Mouse (Mus musculus): ENCODE results near the gene Olfr1202. TPM values are rescaled to one million over a fixed set of nuclear protein-coding genes. Genes with fewer than 3 reads are reported as not detected.

Gene Olfr1202
- total RNA-seq (2021): not detected

GRCm38 (mm10) chr2:88814196-88814595 is at the start of gene Olfr1202:
Gene Olfr1202 (plus strand): TSS chr2:88814496.
- no peak for DNase-seq (ENCODE audit: extremely low spot score in 1 of 2, low spot score in 2 of 2)
- intact Hi-C loops (cut with DNase I): no loop called here

GRCm38 (mm10) chr2:88770388-88770787 is 43.9 kb upstream of the Olfr1202 start, which contains the start of gene Olfr1200:
Gene Olfr1200 (minus strand): TSS chr2:88770488.
- intact Hi-C loops (cut with DNase I): no loop called here
- no peak for DNase-seq (ENCODE audit: extremely low spot score in 1 of 2, low spot score in 2 of 2)

GRCm38 (mm10) chr2:88792736-88793135 is 21.6 kb upstream of the Olfr1202 start, which contains the start of gene Olfr1201:
Gene Olfr1201 (plus strand): TSS chr2:88793036.
- intact Hi-C loops (cut with DNase I): no loop called here
- DNase-seq (ENCODE audit: extremely low spot score in 1 of 2, low spot score in 2 of 2): no peak

- DNase-seq (ENCODE audit: extremely low spot score in 1 of 2, low spot score in 2 of 2): no peak
- intact Hi-C loops (cut with DNase I): no loop called here
Observed at GRCm38 (mm10) chr2:88829437-88829836, 15.1 kb downstream of the Olfr1202 start, which contains the start of gene Olfr1205. Gene Olfr1205 (plus strand): TSS chr2:88829737.

- intact Hi-C loops (cut with DNase I): no loop called here
- no peak for DNase-seq (ENCODE audit: extremely low spot score in 1 of 2, low spot score in 2 of 2)
Observed at GRCm38 (mm10) chr2:88838477-88838876, 24.2 kb downstream of the Olfr1202 start.

GRCm38 (mm10) chr2:88848992-88849391 is 34.7 kb downstream of the Olfr1202 start, which contains the start of gene Olfr1204:
Gene Olfr1204 (plus strand): TSS chr2:88849292.
- intact Hi-C loops (cut with DNase I): no loop called here

GRCm38 (mm10) chr2:88862931-88863330 is 48.6 kb downstream of the Olfr1202 start, which contains the start of gene Olfr1206:
Gene Olfr1206 (plus strand): TSS chr2:88863231.
- intact Hi-C loops (cut with DNase I): no loop called here
- no peak for DNase-seq (ENCODE audit: extremely low spot score in 1 of 2, low spot score in 2 of 2)

More at GRCm38 (mm10) chr2:88848992-88849391, 34.7 kb downstream of the Olfr1202 start, which contains the start of gene Olfr1204:
- no peak for DNase-seq (ENCODE audit: extremely low spot score in 1 of 2, low spot score in 2 of 2)

Other genes starting within 250 kb of the Olfr1202 start
- gene Olfr1189, start 228.0 kb upstream of the Olfr1202 start, total RNA-seq (2021): not detected
- under 1 TPM in 1 of 2 experiments, not detected in 1; 0.06 TPM for gene Olfr1191-ps1, start 174.0 kb upstream of the Olfr1202 start, total RNA-seq (2021)
- gene Olfr1192-ps1, start 166.0 kb upstream of the Olfr1202 start, total RNA-seq (2021): not detected
- gene Olfr1193, start 138.9 kb upstream of the Olfr1202 start, total RNA-seq (2021): not detected
- not detected for gene Olfr1195, start 125.3 kb upstream of the Olfr1202 start, total RNA-seq (2021)
- gene Olfr1196, start 109.9 kb upstream of the Olfr1202 start, total RNA-seq (2021): not detected
- gene Olfr1197, start 82.1 kb upstream of the Olfr1202 start, total RNA-seq (2021): not detected
- not detected for gene Olfr1198, start 63.1 kb upstream of the Olfr1202 start, total RNA-seq (2021)
- not detected for gene Olfr1199, start 54.0 kb upstream of the Olfr1202 start, total RNA-seq (2021)
- not detected for gene Olfr1200, start 44.0 kb upstream of the Olfr1202 start, total RNA-seq (2021)
- not detected for gene Olfr1201, start 21.5 kb upstream of the Olfr1202 start, total RNA-seq (2021)
- not detected for gene Olfr1205, start 15.2 kb downstream of the Olfr1202 start, total RNA-seq (2021)
- not detected for gene Olfr1204, start 34.8 kb downstream of the Olfr1202 start, total RNA-seq (2021)
- gene Olfr1206, start 48.7 kb downstream of the Olfr1202 start, total RNA-seq (2021): not detected
- not detected for gene Olfr1208, start 87.8 kb downstream of the Olfr1202 start, total RNA-seq (2021)
- not detected for gene Olfr1209, start 100.7 kb downstream of the Olfr1202 start, total RNA-seq (2021)
- not detected for gene Olfr1211, start 123.6 kb downstream of the Olfr1202 start, total RNA-seq (2021)
- not detected for gene Olfr1212, start 139.5 kb downstream of the Olfr1202 start, total RNA-seq (2021)
- not detected for gene Gm13762, start 165.8 kb downstream of the Olfr1202 start, total RNA-seq (2021)
- not detected for gene Olfr1214, start 178.2 kb downstream of the Olfr1202 start, total RNA-seq (2021)
- not detected for gene Olfr1215, start 192.5 kb downstream of the Olfr1202 start, total RNA-seq (2021)
- gene Olfr1216, start 203.8 kb downstream of the Olfr1202 start, total RNA-seq (2021): not detected
- gene Olfr1217, start 217.6 kb downstream of the Olfr1202 start, total RNA-seq (2021): not detected
- not detected for gene Olfr1218, start 246.7 kb downstream of the Olfr1202 start, total RNA-seq (2021)